In the genomic region with DNA sequence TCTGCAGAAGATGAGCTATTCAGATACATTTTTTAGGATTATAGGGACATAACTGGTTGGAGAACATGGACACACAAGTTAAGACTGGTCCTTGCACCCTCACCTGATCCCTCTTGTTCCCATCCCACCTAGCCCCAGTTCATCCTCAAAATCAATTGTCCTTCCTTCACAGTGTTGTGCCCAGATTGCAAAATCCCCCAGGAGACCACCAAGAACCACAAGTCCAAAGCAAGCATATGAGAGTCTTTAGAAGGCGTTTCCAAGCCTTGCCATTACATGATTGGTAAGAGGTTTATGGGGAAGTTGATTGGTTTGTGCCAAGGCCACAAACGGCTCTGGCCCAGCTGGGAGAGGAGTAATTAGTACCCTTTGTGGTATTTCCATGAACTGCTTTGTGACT, we compare ENCODE assay signal across 12 mouse cellular contexts. TPM values are rescaled to one million over a fixed set of nuclear protein-coding genes. Genes with fewer than 3 reads are reported as not detected.
"Had no signal": no experiment of that assay in that cellular context is flagged by ENCODE, and none has a peak within 500 bp of the region (broad histone marks: within the 10 kb centered on the region; RNA-seq: fewer than 3 reads in every experiment).

No protein-coding gene starts in this region.

RNA-seq across cellular contexts. Expression of gene Prl2c5, which starts 6.8 kb away (rescaled TPM):
- total RNA-seq: neutrophil, adult 5-6 weeks had no signal
- polyA plus RNA-seq: neural tube, embryonic 13.5 days; neural tube, embryonic 14.5 days; neural tube, embryonic 15.5 days; small intestine, adult 2 months; spleen, adult 2 months; stomach, embryonic 14.5 days; stomach, embryonic 15.5 days; stomach, embryonic 16.5 days; stomach, postnatal 0 days; testis, adult 2 months; thymus, adult 2 months had no signal
